Mouse (Mus musculus): Measurements from ENCODE around the gene Hormad2. TPM values are rescaled to one million over a fixed set of nuclear protein-coding genes. Genes with fewer than 3 reads are reported as not detected.

Gene Hormad2
- polyA plus RNA-seq, 1 experiment from 2014 or later: 0.09 TPM

GRCm38 (mm10) chr11:4394226-4394625 is 46.7 kb downstream of the Hormad2 start:
- no peaks in the 10 kb centered on the region for H3K9me3 ChIP-seq (replicated peaks)
- no peak for ATAC-seq (replicated peaks; ENCODE audit: low FRiP score)

DNA sequence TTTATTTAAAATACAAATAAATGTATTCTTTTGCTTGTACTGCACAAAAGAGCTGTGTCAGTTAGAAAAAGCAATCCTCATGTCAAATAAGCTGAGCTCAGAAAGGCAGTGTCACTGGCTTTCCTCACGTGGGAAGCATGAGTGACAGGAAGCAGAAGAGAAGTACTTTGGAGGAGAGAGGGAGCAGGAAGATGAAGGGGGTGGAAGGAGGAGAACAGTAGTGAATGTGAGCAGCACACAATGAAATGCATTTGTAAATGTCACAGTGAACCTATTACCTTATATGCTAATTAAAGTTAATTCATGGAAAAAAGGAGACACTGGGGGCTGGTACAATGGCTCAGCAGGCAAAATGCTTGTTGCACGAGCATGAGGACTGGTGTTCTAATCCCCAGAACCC is 52.9 kb downstream of the Hormad2 start:
- no peak for ATAC-seq (replicated peaks; ENCODE audit: low FRiP score)
- no peak overlapping the region for H3K9ac ChIP-seq
- H3K4me1 ChIP-seq: no peaks in the 10 kb centered on the region
- H3K27me3 ChIP-seq: no peaks in the 10 kb centered on the region
- H3K4me2 ChIP-seq: no peak overlapping the region
- H3K9me3 ChIP-seq (replicated peaks): no peaks in the 10 kb centered on the region
- WGBS: 40% methylated on average over 2 of the region's 2 CpGs
- no peaks in the 10 kb centered on the region for H3K36me3 ChIP-seq
- no peak overlapping the region for H3K4me3 ChIP-seq (replicated peaks)
- H3K27ac ChIP-seq: no peak overlapping the region

More at GRCm38 (mm10) chr11:4394226-4394625, 46.7 kb downstream of the Hormad2 start:
- Histone ChIP-seq H3K9ac (no peak overlapping the region), H3K27me3 (no peaks in the 10 kb centered on the region), H3K27ac (no peak overlapping the region), H3K4me2 (no peak overlapping the region), H3K4me1 (no peaks in the 10 kb centered on the region), H3K4me3 (replicated peaks) (no peak overlapping the region), H3K36me3 (no peaks in the 10 kb centered on the region)

GRCm38 (mm10) chr11:4382321-4382720 is 58.6 kb downstream of the Hormad2 start:
- no peak overlapping the region for H3K9ac ChIP-seq
- ATAC-seq (replicated peaks; ENCODE audit: low FRiP score): no peak
- H3K27ac ChIP-seq: no peak overlapping the region
- no peak overlapping the region for H3K4me3 ChIP-seq (replicated peaks)
- no peak overlapping the region for H3K4me2 ChIP-seq
- WGBS: 85% methylated on average over 7 of the region's 7 CpGs
- H3K36me3 ChIP-seq: no peaks in the 10 kb centered on the region
- H3K9me3 ChIP-seq (replicated peaks): no peaks in the 10 kb centered on the region
- H3K4me1 ChIP-seq: no peaks in the 10 kb centered on the region
- no peaks in the 10 kb centered on the region for H3K27me3 ChIP-seq

GRCm38 (mm10) chr11:4379857-4380256 is 61.0 kb downstream of the Hormad2 start:
- Histone ChIP-seq H3K27me3 (no peaks in the 10 kb centered on the region), H3K4me2 (no peak overlapping the region), H3K27ac (no peak overlapping the region), H3K4me3 (replicated peaks) (no peak overlapping the region), H3K36me3 (no peaks in the 10 kb centered on the region), H3K4me1 (no peaks in the 10 kb centered on the region), H3K9me3 (replicated peaks) (no peaks in the 10 kb centered on the region), H3K9ac (no peak overlapping the region)
- 76% methylated on average over 4 of the region's 4 CpGs for WGBS
- ATAC-seq (replicated peaks; ENCODE audit: low FRiP score): no peak

GRCm38 (mm10) chr11:4366389-4366788 is 74.5 kb downstream of the Hormad2 start:
- WGBS: 75% methylated on average over 4 of the region's 4 CpGs
- ATAC-seq (replicated peaks; ENCODE audit: low FRiP score): no peak
- no peaks in the 10 kb centered on the region for H3K27me3 ChIP-seq
- H3K9ac ChIP-seq: no peak overlapping the region
- H3K4me1 ChIP-seq: no peaks in the 10 kb centered on the region
- no peak overlapping the region for H3K27ac ChIP-seq
- H3K36me3 ChIP-seq: no peaks in the 10 kb centered on the region
- H3K9me3 ChIP-seq (replicated peaks): no peaks in the 10 kb centered on the region
- H3K4me3 ChIP-seq (replicated peaks): no peak overlapping the region
- no peak overlapping the region for H3K4me2 ChIP-seq

DNA sequence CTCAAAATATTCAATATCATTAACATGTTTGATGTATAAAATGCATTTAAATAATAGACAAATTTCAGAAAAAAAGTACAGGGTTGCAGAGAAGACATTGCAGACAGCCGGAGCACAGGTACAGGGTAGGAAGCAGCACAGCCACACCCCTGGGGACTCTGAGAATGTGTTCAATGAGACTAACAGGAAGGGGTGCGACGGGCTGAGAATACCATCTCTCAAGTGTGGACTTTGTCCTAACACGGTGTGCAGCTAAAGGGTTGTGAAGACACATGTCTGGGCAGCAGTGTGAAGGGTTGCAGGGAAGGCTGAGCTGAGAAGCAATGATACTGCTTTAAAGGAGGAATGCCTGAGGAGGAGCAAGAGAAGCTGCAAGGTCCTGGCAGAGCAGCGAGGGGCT is 85.5 kb downstream of the Hormad2 start:
- Histone ChIP-seq H3K27me3 (no peaks in the 10 kb centered on the region), H3K4me1 (no peaks in the 10 kb centered on the region), H3K9me3 (replicated peaks) (no peaks in the 10 kb centered on the region), H3K27ac (no peak overlapping the region), H3K4me3 (replicated peaks) (no peak overlapping the region), H3K36me3 (no peaks in the 10 kb centered on the region), H3K9ac (no peak overlapping the region), H3K4me2 (no peak overlapping the region)
- no peak for ATAC-seq (replicated peaks; ENCODE audit: low FRiP score)
- 61% methylated on average over 5 of the region's 5 CpGs for WGBS

DNA sequence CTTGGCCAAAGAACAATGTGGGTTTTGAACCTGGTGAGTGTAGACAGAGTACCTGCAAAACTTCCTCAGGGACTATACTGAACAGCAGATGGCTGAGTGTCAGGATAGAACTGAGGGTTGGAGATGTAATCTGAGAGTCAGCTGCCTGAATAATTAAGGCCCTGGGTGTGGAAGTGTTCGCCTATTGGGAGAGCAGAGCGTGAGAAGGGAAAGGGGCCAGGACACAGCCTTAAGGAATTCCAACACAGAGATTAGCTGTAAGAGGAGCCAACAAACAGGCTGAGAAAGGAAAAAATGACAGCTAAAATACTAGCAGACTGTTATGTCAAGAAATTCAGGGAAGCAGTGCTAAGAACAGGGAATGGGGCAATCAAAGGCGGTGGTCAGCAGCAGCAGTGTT is 88.3 kb downstream of the Hormad2 start:
- no peaks in the 10 kb centered on the region for H3K36me3 ChIP-seq
- no peak overlapping the region for H3K4me3 ChIP-seq (replicated peaks)
- no peak overlapping the region for H3K4me2 ChIP-seq
- H3K27me3 ChIP-seq: no peaks in the 10 kb centered on the region
- H3K9me3 ChIP-seq (replicated peaks): no peaks in the 10 kb centered on the region
- no peak overlapping the region for H3K9ac ChIP-seq
- no peak for ATAC-seq (replicated peaks; ENCODE audit: low FRiP score)
- H3K27ac ChIP-seq: no peak overlapping the region
- no peaks in the 10 kb centered on the region for H3K4me1 ChIP-seq
- WGBS: 34% methylated on average over 3 of the region's 3 CpGs

GRCm38 (mm10) chr11:4343926-4344325 is 97.0 kb downstream of the Hormad2 start:
- Histone ChIP-seq H3K36me3 (no peaks in the 10 kb centered on the region), H3K9me3 (replicated peaks) (no peaks in the 10 kb centered on the region), H3K9ac (no peak overlapping the region), H3K4me2 (no peak overlapping the region), H3K27me3 (no peaks in the 10 kb centered on the region), H3K4me1 (no peaks in the 10 kb centered on the region), H3K4me3 (replicated peaks) (no peak overlapping the region), H3K27ac (no peak overlapping the region)
- 45% methylated on average over 4 of the region's 4 CpGs for WGBS
- ATAC-seq (replicated peaks; ENCODE audit: low FRiP score): no peak

DNA sequence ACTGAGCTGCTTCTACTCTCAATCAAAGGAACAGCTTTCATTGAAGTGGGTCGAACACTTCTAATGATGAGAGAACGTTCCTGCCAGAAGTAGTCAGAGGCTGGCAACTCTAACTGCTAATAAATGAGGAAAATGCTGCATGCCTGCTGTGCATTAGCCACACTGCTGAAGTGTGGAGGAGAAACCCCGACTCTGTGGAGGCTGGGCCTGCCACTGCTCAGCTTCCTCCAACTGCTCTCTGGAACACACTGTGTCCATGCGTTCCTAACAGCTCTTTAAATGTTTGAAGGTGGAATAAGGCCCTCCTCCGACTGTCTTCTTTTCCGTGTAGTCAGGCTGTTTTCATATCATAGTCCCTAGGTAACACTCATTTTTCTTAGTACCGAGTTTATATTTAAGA is 98.9 kb downstream of the Hormad2 start:
- no peak overlapping the region for H3K9ac ChIP-seq
- H3K27ac ChIP-seq: no peak overlapping the region

DNA sequence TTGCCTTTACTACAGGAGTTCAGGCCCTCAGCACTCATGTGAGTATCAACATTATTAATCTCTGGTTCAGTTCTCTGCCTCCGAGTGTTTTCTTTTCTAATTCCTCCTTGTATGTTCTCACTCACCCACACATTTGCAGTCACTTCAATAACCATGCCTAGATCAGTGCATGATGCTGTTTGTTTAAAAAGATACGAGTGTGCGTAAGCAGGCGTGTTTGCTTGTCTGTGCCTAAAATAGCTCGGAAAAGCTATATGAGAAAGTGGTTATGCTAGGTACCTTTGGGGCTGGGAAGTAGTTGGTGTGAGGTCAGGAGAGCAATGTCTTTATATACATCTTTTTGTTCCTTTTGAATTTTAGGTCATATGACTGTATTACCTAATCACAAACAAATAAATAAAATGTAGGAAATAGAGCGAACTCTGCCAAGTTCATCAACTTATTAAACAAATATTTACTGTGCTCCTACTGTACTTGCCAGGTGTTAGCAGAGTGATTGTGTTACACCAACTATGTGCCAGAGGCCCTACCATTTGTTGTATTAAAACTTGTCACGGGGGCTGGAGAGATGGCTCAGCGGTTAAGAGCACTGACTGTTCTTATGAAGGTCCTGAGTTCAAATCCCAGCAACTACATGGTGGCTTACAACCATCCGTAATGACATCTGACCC is 100.7 kb downstream of the Hormad2 start:
- Histone ChIP-seq H3K4me1 (no peaks in the 10 kb centered on the region), H3K9me3 (replicated peaks) (no peaks in the 10 kb centered on the region), H3K36me3 (no peaks in the 10 kb centered on the region), H3K9ac (no peak overlapping the region), H3K4me2 (no peak overlapping the region), H3K27me3 (no peaks in the 10 kb centered on the region), H3K4me3 (replicated peaks) (no peak overlapping the region), H3K27ac (no peak overlapping the region)
- no peak for ATAC-seq (replicated peaks; ENCODE audit: low FRiP score)
- 81% methylated on average over 9 of the region's 9 CpGs for WGBS

More for the DNA sequence above, 98.9 kb downstream of the Hormad2 start:
- H3K27me3 ChIP-seq: no peaks in the 10 kb centered on the region
- H3K9me3 ChIP-seq (replicated peaks): no peaks in the 10 kb centered on the region
- no peaks in the 10 kb centered on the region for H3K4me1 ChIP-seq
- H3K4me3 ChIP-seq (replicated peaks): no peak overlapping the region
- H3K36me3 ChIP-seq: no peaks in the 10 kb centered on the region
- ATAC-seq (replicated peaks; ENCODE audit: low FRiP score): no peak
- no peak overlapping the region for H3K4me2 ChIP-seq
- WGBS: 60% methylated on average over 7 of the region's 7 CpGs

GRCm38 (mm10) chr11:4339275-4339674 is 101.6 kb downstream of the Hormad2 start:
- no peak overlapping the region for H3K27ac ChIP-seq
- no peaks in the 10 kb centered on the region for H3K9me3 ChIP-seq (replicated peaks)
- H3K4me1 ChIP-seq: no peaks in the 10 kb centered on the region
- H3K4me3 ChIP-seq (replicated peaks): no peak overlapping the region
- H3K4me2 ChIP-seq: no peak overlapping the region
- no peaks in the 10 kb centered on the region for H3K27me3 ChIP-seq
- no peak for ATAC-seq (replicated peaks; ENCODE audit: low FRiP score)
- H3K9ac ChIP-seq: no peak overlapping the region
- WGBS: 91% methylated on average over 1 of the region's 1 CpGs
- H3K36me3 ChIP-seq: no peaks in the 10 kb centered on the region

GRCm38 (mm10) chr11:4336693-4337283 is 104.1 kb downstream of the Hormad2 start:
- H3K4me1 ChIP-seq: no peaks in the 10 kb centered on the region
- 75% methylated on average over 8 of the region's 8 CpGs for WGBS
- no peak overlapping the region for H3K9ac ChIP-seq
- no peak overlapping the region for H3K4me3 ChIP-seq (replicated peaks)
- H3K36me3 ChIP-seq: no peaks in the 10 kb centered on the region
- no peak for ATAC-seq (replicated peaks; ENCODE audit: low FRiP score)
- no peak overlapping the region for H3K27ac ChIP-seq
- H3K4me2 ChIP-seq: no peak overlapping the region
- no peaks in the 10 kb centered on the region for H3K27me3 ChIP-seq
- no peaks in the 10 kb centered on the region for H3K9me3 ChIP-seq (replicated peaks)
